Mouse (Mus musculus) lung, postnatal 0 days (tissue): ENCODE results near the gene Tsc22d3. TPM values are rescaled to one million over a fixed set of nuclear protein-coding genes. Genes with fewer than 3 reads are reported as not detected.

Experiments
- ATAC-seq: fragments of 200-750 bp; cut with Nextera tagmentation; 2 replicates; pipeline ENCODE4 v1.8.0; 2017; ENCODE audit warnings: moderate library complexity
- DNase-seq: peaks from one replicate; pipeline ENCODE4 v3.0.0-alpha.2; 2016; ENCODE audit warnings: low spot score
- H3K27ac ChIP-seq: fragments of 300-500 bp; sonication (generic); 2 replicates; pipeline ENCODE4 v1.5.1; 2014; ENCODE audit warnings: antibody characterized with exemption, mild to moderate bottlenecking, low read length, mixed read lengths
- H3K27me3 ChIP-seq: fragments of 300-500 bp; sonication (generic); replicated peaks from 2 replicates; pipeline ENCODE4 v1.6.1; 2014; ENCODE audit warnings: low read length, mixed read lengths; ENCODE audit not compliant: insufficient read depth
- H3K36me3 ChIP-seq: fragments of 300-500 bp; sonication (generic); 2 replicates; pipeline ENCODE4 v1.6.1; 2014; ENCODE audit warnings: low read length, mixed read lengths; ENCODE audit not compliant: insufficient read depth
- H3K4me1 ChIP-seq: fragments of 300-500 bp; sonication (generic); 2 replicates; pipeline ENCODE4 v1.6.1; 2014; ENCODE audit warnings: antibody characterized with exemption, low read depth, low read length, mixed read lengths; ENCODE audit not compliant: insufficient read depth
- H3K4me2 ChIP-seq: fragments of 300-500 bp; sonication (generic); replicated peaks from 2 replicates; pipeline ENCODE4 v1.6.1; 2014; ENCODE audit warnings: low read depth, mild to moderate bottlenecking, low read length, moderate library complexity, mixed read lengths
- H3K4me3 ChIP-seq: fragments of 300-500 bp; sonication (generic); 2 replicates; pipeline ENCODE4 v1.5.1; 2014; ENCODE audit warnings: low read depth, low read length
- H3K9ac ChIP-seq: fragments of 300-500 bp; sonication (generic); replicated peaks from 2 replicates; pipeline ENCODE4 v1.6.1; 2014; ENCODE audit warnings: low read depth, mild to moderate bottlenecking
- H3K9me3 ChIP-seq: fragments of 300-500 bp; sonication (generic); 2 replicates; pipeline ENCODE4 v1.6.1; 2016; ENCODE audit warnings: low read length, mixed read lengths
- CTCF ChIP-seq: IDR thresholded peaks from 2 replicates; pipeline ENCODE4 v1.5.1; 2016; ENCODE audit warnings: antibody characterized with exemption, mild to moderate bottlenecking
- EP300 ChIP-seq: IDR thresholded peaks from 2 replicates; pipeline ENCODE4 v1.6.1; 2016; ENCODE audit warnings: antibody characterized with exemption, mild to moderate bottlenecking, control low read depth
- WGBS: fragments of 180-500 bp; shearing (Covaris S2); extraction: QIAGEN DNeasy Blood & Tissue Kit; methylation state at CpG from one replicate; pipeline ENCODE4 v1.1.7; 2014; 5-methylcytosine and 5-hydroxymethylcytosine counted together
- polyA plus RNA-seq: library from polyadenylated mRNA; unstranded; fragments of >200 nt; fragmentation: Nextera tagmentation; extraction: Ambion mirVana; gene quantifications from 2 replicates; pipeline ENCODE4 v1.2.1, GENCODE M21; 2015

Gene Tsc22d3
- polyA plus RNA-seq, 1 experiment from 2014 or later: 380 TPM

- ATAC-seq (no peak), DNase-seq (no peak)
- Histone ChIP-seq H3K27me3 (no peaks in the 10 kb centered on the region), H3K36me3 (no peaks in the 10 kb centered on the region), H3K4me3 (no peak overlapping the region), H3K4me2 (no peak overlapping the region), H3K9me3 (no peaks in the 10 kb centered on the region), H3K27ac (no peak overlapping the region), H3K9ac (no peak overlapping the region), H3K4me1 (peaks cover 5% of the 10 kb centered on the region; the same call in 1 of the 2 replicates)
- WGBS: 79% methylated on average over 1 of the region's 1 CpGs
- TF ChIP-seq EP300 (no peak), CTCF (no peak)
Measured at GRCm38 (mm10) chrX:140569595-140569994, 30.9 kb downstream of the Tsc22d3 start.

GRCm38 (mm10) chrX:140567711-140568407 lies 32.6 kb downstream of the Tsc22d3 start:
- Histone ChIP-seq H3K36me3 (no peaks in the 10 kb centered on the region), H3K9ac (no peak overlapping the region), H3K27ac (peak overlapping the region; percentile 68), H3K9me3 (no peaks in the 10 kb centered on the region), H3K4me2 (no peak overlapping the region), H3K4me1 (peaks cover 5% of the 10 kb centered on the region; the same call in 1 of the 2 replicates), H3K27me3 (no peaks in the 10 kb centered on the region), H3K4me3 (no peak overlapping the region)
- peak; percentile 82 for ATAC-seq
- peak; percentile 84 for DNase-seq
- no peak for TF ChIP-seq CTCF
- TF ChIP-seq EP300: peak; percentile 95
- WGBS: 14% methylated on average over 1 of the region's 1 CpGs

GRCm38 (mm10) chrX:140565759-140566158 lies 34.7 kb downstream of the Tsc22d3 start:
- no peak overlapping the region for H3K4me2 ChIP-seq
- H3K9me3 ChIP-seq: no peaks in the 10 kb centered on the region
- H3K36me3 ChIP-seq: no peaks in the 10 kb centered on the region
- no peak overlapping the region for H3K9ac ChIP-seq
- WGBS: 59% methylated on average over 2 of the region's 2 CpGs
- DNase-seq: peak; percentile 48
- ATAC-seq: peak; percentile 69
- H3K4me1 ChIP-seq: peaks cover 5% of the 10 kb centered on the region; the same call in 1 of the 2 replicates
- no peak overlapping the region for H3K27ac ChIP-seq
- no peak for TF ChIP-seq CTCF
- TF ChIP-seq EP300: peak; percentile 88
- H3K27me3 ChIP-seq: no peaks in the 10 kb centered on the region
- H3K4me3 ChIP-seq: no peak overlapping the region

- no peaks in the 10 kb centered on the region for H3K27me3 ChIP-seq
- H3K4me2 ChIP-seq: no peak overlapping the region
- TF ChIP-seq CTCF (no peak), EP300 (no peak)
- H3K9ac ChIP-seq: no peak overlapping the region
- peaks cover 5% of the 10 kb centered on the region; the same call in 1 of the 2 replicates for H3K4me1 ChIP-seq
- peak overlapping the region; percentile 38; the same call in 1 of the 2 replicates for H3K27ac ChIP-seq
- no peaks in the 10 kb centered on the region for H3K36me3 ChIP-seq
- H3K4me3 ChIP-seq: no peak overlapping the region
- 48% methylated on average over 3 of the region's 3 CpGs for WGBS
- no peak for DNase-seq
- ATAC-seq: peak; percentile 42
- H3K9me3 ChIP-seq: no peaks in the 10 kb centered on the region
Measured at GRCm38 (mm10) chrX:140565212-140565611, 35.2 kb downstream of the Tsc22d3 start.

- H3K27me3 ChIP-seq: no peaks in the 10 kb centered on the region
- no peak overlapping the region for H3K4me3 ChIP-seq
- TF ChIP-seq CTCF (no peak), EP300 (no peak)
- WGBS: 100% methylated on average over 1 of the region's 1 CpGs
- DNase-seq: no peak
- no peak overlapping the region for H3K4me2 ChIP-seq
- no peak for ATAC-seq
- no peaks in the 10 kb centered on the region for H3K9me3 ChIP-seq
- peaks cover 5% of the 10 kb centered on the region; the same call in 1 of the 2 replicates for H3K4me1 ChIP-seq
- no peak overlapping the region for H3K9ac ChIP-seq
- peak overlapping the region; percentile 38; the same call in 1 of the 2 replicates for H3K27ac ChIP-seq
- no peaks in the 10 kb centered on the region for H3K36me3 ChIP-seq
Measured at GRCm38 (mm10) chrX:140564777-140565176, 35.7 kb downstream of the Tsc22d3 start.

- ATAC-seq (peak; percentile 94), DNase-seq (peak; percentile 92)
- no peak overlapping the region for H3K4me3 ChIP-seq
- no peaks in the 10 kb centered on the region for H3K27me3 ChIP-seq
- TF ChIP-seq EP300 (peak; percentile 29; the same call in 1 of the 2 replicates), CTCF (no peak)
- WGBS: 51% methylated on average over 5 of the region's 6 CpGs
- H3K36me3 ChIP-seq: no peaks in the 10 kb centered on the region
- no peak overlapping the region for H3K4me2 ChIP-seq
- H3K4me1 ChIP-seq: no peaks in the 10 kb centered on the region; the same call in 1 of the 2 replicates
- no peak overlapping the region for H3K9ac ChIP-seq
- peak overlapping the region; percentile 76 for H3K27ac ChIP-seq
- H3K9me3 ChIP-seq: no peaks in the 10 kb centered on the region
Measured at GRCm38 (mm10) chrX:140558176-140558844, 42.1 kb downstream of the Tsc22d3 start.
